Mouse (Mus musculus): Measurements from ENCODE around the gene Ptprcap. TPM values are rescaled to one million over a fixed set of nuclear protein-coding genes. Genes with fewer than 3 reads are reported as not detected.
"Not testable (repeated sequence)": the region's sequence is repeated elsewhere in the genome, so short reads cannot be mapped to it uniquely, and the experiment has no call there.

Ptprcap gene
- total and polyA plus RNA-seq, 2 experiments from 2014 or later = 0.28 to 0.38 TPM

GRCm38 (mm10) chr19:4118350-4118749 is 35.1 kb upstream of the Ptprcap start:
- no peak for TF ChIP-seq CTCF (IDR thresholded peaks at IDR 0.05)
- Histone ChIP-seq H3K27me3 (ENCODE audit: insufficient read depth, low read length) (no peaks in the 10 kb centered on the region), H3K4me2 (ENCODE audit: low read depth, low read length, poor library complexity, severe bottlenecking) (no peak overlapping the region), H3K27ac (ENCODE audit: low read depth, low read length) (no peak overlapping the region), H3K9me3 (ENCODE audit: low read length) (no peaks in the 10 kb centered on the region), H3K36me3 (ENCODE audit: insufficient read depth, low read length) (peaks cover 45% of the 10 kb centered on the region), H3K4me3 (ENCODE audit: low read depth, low read length) (no peak overlapping the region), H3K9ac (replicated peaks; ENCODE audit: low read length, poor library complexity, severe bottlenecking) (no peak overlapping the region), H3K4me1 (ENCODE audit: insufficient read depth, low read length) (peaks cover 7% of the 10 kb centered on the region)
- DNase-seq (ENCODE audit: low spot score) (no peak), ATAC-seq (ENCODE audit: low FRiP score) (no peak)
- 90% methylated on average over 2 of the region's 2 CpGs for WGBS

DNA sequence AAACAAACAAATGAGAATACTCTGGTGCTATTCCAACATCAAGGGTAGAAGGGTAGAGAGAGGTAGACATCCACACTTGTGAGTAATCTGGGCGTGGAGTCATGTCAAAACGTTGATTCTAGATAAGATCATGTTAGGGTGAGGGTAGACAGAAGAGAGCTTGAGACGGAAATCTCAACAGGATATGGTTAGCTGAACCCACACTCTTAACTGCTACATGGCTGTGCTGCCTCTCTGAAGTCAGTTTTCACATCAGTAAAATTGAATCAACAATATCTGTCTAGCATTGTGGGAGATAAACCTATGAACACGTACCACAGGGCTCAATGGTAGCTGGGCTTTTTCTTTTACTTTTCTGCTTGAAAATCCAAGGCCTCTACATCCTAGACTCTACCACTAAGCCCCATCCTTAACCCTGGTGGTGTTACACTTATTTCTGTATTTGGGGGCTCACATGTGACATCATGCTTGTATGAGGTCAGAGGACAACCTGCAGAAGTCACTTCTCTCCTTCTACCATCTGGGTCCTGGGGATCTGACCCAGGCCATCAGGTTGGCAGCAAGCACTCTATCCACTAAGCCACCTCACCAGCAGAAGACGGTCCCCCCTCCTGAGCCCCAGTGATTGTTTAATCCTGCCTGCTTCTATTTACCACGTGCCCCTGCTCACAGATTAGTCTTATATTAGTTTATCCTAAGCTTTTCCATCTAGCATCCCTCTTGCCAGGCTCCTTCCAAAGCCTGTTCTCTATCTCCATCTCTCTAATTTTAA is 33.5 kb upstream of the Ptprcap start:
- Histone ChIP-seq H3K27me3 (ENCODE audit: insufficient read depth, low read length) (no peaks in the 10 kb centered on the region), H3K4me1 (ENCODE audit: insufficient read depth, low read length) (peaks cover 7% of the 10 kb centered on the region), H3K27ac (ENCODE audit: low read depth, low read length) (peak overlapping the region; percentile 86; the same call in 1 of the 2 replicates), H3K9me3 (ENCODE audit: low read length) (no peaks in the 10 kb centered on the region), H3K9ac (replicated peaks; ENCODE audit: low read length, poor library complexity, severe bottlenecking) (peak overlapping the region; percentile 42), H3K36me3 (ENCODE audit: insufficient read depth, low read length) (peaks cover 30% of the 10 kb centered on the region), H3K4me2 (ENCODE audit: low read depth, low read length, poor library complexity, severe bottlenecking) (peak overlapping the region; percentile 46), H3K4me3 (ENCODE audit: low read depth, low read length) (peak overlapping the region; percentile 44; the same call in 1 of the 2 replicates)
- ATAC-seq (ENCODE audit: low FRiP score) (no peak), DNase-seq (ENCODE audit: low spot score) (no peak)
- WGBS = 88% methylated on average over 6 of the region's 6 CpGs
- TF ChIP-seq CTCF (IDR thresholded peaks at IDR 0.05) = no peak

DNA sequence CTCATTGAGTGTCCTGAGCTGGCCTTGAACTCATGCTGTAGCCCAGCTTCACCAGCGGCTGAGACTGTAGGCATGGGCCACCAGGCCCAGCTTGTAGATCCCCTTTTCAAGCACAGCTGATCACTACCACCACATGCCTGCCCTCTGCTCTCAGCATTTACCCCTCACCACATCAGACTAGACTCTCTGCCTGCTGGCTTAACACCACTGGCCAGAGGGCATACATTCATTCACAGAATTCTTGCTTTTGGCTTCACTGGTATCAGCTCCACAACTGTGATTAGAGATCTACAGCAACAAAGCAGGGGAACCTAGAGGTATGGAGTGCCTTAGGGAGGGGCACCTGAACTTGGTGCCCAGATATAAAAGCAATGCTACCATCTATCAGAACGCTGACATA is 32.9 kb upstream of the Ptprcap start:
- TF ChIP-seq CTCF (IDR thresholded peaks at IDR 0.05) = no peak
- Histone ChIP-seq H3K4me3 (ENCODE audit: low read depth, low read length) (peak overlapping the region; percentile 44), H3K36me3 (ENCODE audit: insufficient read depth, low read length) (peaks cover 24% of the 10 kb centered on the region), H3K27ac (ENCODE audit: low read depth, low read length) (peak overlapping the region; percentile 86), H3K4me2 (ENCODE audit: low read depth, low read length, poor library complexity, severe bottlenecking) (peak overlapping the region; percentile 46), H3K9me3 (ENCODE audit: low read length) (no peaks in the 10 kb centered on the region), H3K27me3 (ENCODE audit: insufficient read depth, low read length) (no peaks in the 10 kb centered on the region), H3K4me1 (ENCODE audit: insufficient read depth, low read length) (peaks cover 7% of the 10 kb centered on the region), H3K9ac (replicated peaks; ENCODE audit: low read length, poor library complexity, severe bottlenecking) (peak overlapping the region; percentile 42)
- no peak for DNase-seq (ENCODE audit: low spot score)
- ATAC-seq (ENCODE audit: low FRiP score) = no peak
- WGBS = 96% methylated on average over 2 of the region's 2 CpGs

DNA sequence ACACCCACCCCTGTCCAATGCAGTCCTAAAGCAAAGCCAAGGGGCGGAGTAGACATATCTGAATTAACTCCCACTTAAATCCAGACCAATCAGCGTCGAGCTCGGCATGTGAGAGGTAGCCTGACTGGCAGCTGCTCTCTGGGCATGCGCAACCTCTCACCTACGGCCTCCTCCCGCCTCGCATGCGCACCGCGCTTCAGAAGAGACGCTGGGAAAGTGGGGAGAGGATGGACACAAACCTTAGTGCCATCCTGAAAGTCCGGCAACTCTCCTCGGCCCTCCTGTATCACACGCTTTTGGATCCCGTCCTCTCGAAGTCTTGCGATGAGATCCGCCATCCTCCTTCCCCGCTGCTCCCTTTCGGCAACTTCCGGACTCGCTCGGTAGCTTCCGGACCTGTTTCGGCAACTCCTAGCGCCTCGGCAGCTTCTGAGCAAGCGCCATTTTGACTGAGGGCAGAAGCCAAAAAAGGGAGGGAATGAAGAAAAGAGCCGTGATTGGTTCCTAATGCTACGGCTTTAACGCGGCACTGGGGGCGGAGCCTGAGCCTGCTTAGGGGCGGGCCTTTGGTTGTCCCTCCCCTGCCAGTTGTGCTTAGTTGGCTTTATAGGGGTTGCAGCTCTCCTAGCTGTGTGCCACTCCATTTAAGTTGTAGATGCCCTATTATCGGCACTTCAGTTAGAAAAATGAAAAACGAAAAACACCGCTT is 32.2 kb upstream of the Ptprcap start:
- H3K4me2 ChIP-seq (ENCODE audit: low read depth, low read length, poor library complexity, severe bottlenecking) = peak overlapping the region; percentile 46
- peaks cover 16% of the 10 kb centered on the region for H3K36me3 ChIP-seq (ENCODE audit: insufficient read depth, low read length)
- H3K9me3 ChIP-seq (ENCODE audit: low read length) = no peaks in the 10 kb centered on the region
- no peaks in the 10 kb centered on the region for H3K27me3 ChIP-seq (ENCODE audit: insufficient read depth, low read length)
- peak; percentile 89 for ATAC-seq (ENCODE audit: low FRiP score)
- peaks cover 7% of the 10 kb centered on the region for H3K4me1 ChIP-seq (ENCODE audit: insufficient read depth, low read length)
- TF ChIP-seq CTCF (IDR thresholded peaks at IDR 0.05) = no peak; the same call in 1 of the 2 replicates
- DNase-seq (ENCODE audit: low spot score) = peak; percentile 99
- peak overlapping the region; percentile 44 for H3K4me3 ChIP-seq (ENCODE audit: low read depth, low read length)
- WGBS = 4% methylated on average over 38 of the region's 38 CpGs
- H3K27ac ChIP-seq (ENCODE audit: low read depth, low read length) = peak overlapping the region; percentile 86
- peak overlapping the region; percentile 64 for H3K9ac ChIP-seq (replicated peaks; ENCODE audit: low read length, poor library complexity, severe bottlenecking)

GRCm38 (mm10) chr19:4121896-4122295 is 31.5 kb upstream of the Ptprcap start:
- ATAC-seq (ENCODE audit: low FRiP score); H3K9me3 ChIP-seq (ENCODE audit: low read length); H3K27me3 ChIP-seq (ENCODE audit: insufficient read depth, low read length); H3K4me3 ChIP-seq (ENCODE audit: low read depth, low read length); H3K9ac ChIP-seq (replicated peaks; ENCODE audit: low read length, poor library complexity, severe bottlenecking); DNase-seq (ENCODE audit: low spot score): not testable (repeated sequence)
- Histone ChIP-seq H3K27ac (ENCODE audit: low read depth, low read length) (0 out of 2 replicates have a peak overlapping the region, but pooled peaks have one; percentile 32), H3K4me1 (ENCODE audit: insufficient read depth, low read length) (peaks cover 13% of the 10 kb centered on the region), H3K4me2 (ENCODE audit: low read depth, low read length, poor library complexity, severe bottlenecking) (0 out of 2 replicates have a peak overlapping the region, but pooled peaks have one; percentile 20), H3K36me3 (ENCODE audit: insufficient read depth, low read length) (peaks cover 10% of the 10 kb centered on the region; the same call in 1 of the 2 replicates)
- WGBS = 63% methylated on average over 6 of the region's 6 CpGs

Measured in midbrain, postnatal 0 days (tissue).